Mouse (Mus musculus) cerebellum, adult 2 months (tissue): ENCODE measurements around the gene Gm12253.

ENCODE experiments used
- CTCF ChIP-seq: fragments of 200-500 bp; IDR thresholded peaks from 2 replicates; pipeline ENCODE4 v1.5.1; 2011; ENCODE audit warnings: low read depth, mild to moderate bottlenecking, control low read depth, low read length, moderate library complexity, borderline replicate concordance; ENCODE audit not compliant: insufficient read depth
- POLR2A ChIP-seq: fragments of 200-500 bp; IDR thresholded peaks from 2 replicates; pipeline ENCODE4 v1.6.1; 2011; ENCODE audit warnings: low read length, control low read depth, borderline replicate concordance; ENCODE audit not compliant: insufficient read depth

DNA sequence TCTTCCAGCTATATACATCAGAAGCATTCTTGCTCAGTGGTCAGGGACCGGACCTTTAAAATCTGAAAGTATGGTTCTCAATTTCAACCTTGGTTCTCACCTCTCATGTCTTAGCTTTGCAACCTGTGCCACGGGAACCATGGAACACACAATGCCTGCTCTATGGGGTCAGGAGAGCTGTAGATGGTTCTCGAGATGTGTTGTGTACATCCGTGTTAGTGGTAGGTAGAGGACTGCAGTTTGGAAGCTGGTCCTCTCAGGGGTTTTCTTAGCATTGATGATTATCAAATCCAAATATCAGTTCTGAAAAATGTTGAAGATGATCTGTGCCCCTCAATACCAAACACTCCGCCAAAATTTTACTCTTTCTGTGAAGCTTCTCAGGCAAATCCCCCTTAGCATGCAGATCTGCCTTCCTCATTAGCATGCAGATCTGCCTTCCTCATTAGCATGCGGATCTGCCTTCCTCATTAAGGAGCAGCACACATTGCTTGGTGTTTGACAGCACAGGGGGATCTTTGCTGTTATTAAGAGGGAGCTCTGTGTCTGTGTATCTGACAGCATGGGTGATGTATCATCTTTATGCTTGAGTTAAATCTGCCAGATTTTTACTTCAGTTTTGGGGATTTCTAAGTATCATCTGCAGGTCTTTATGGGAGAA is 32.2 kb upstream of the Gm12253 start:
- no peak for TF ChIP-seq POLR2A
- no peak for TF ChIP-seq CTCF
